Mouse (Mus musculus) midbrain, postnatal 0 days (tissue): ENCODE measurements around the gene Klf7. TPM values are rescaled to one million over a fixed set of nuclear protein-coding genes. Genes with fewer than 3 reads are reported as not detected.

ENCODE experiments used
- ATAC-seq: fragments of 200-750 bp; cut with Nextera tagmentation; 2 replicates; pipeline ENCODE4 v1.8.0; 2017; ENCODE audit warnings: moderate number of reproducible peaks, mild to moderate bottlenecking, moderate TSS enrichment, moderate library complexity; ENCODE audit not compliant: low FRiP score
- DNase-seq: peaks from one replicate; pipeline ENCODE4 v3.0.0-alpha.2; 2015; ENCODE audit warnings: low spot score
- H3K27ac ChIP-seq: fragments of 300-500 bp; sonication (generic); 2 replicates; pipeline ENCODE4 v1.5.1; 2014; ENCODE audit warnings: low read depth, mild to moderate bottlenecking, low read length, mixed read lengths
- H3K27me3 ChIP-seq: fragments of 300-500 bp; sonication (generic); 2 replicates; pipeline ENCODE4 v1.6.1; 2014; ENCODE audit warnings: low read length, control low read depth, mixed read lengths; ENCODE audit not compliant: insufficient read depth
- H3K36me3 ChIP-seq: fragments of 300-500 bp; sonication (generic); 2 replicates; pipeline ENCODE4 v1.6.1; 2014; ENCODE audit warnings: low read length, control low read depth, mixed read lengths; ENCODE audit not compliant: insufficient read depth
- H3K4me1 ChIP-seq: fragments of 300-500 bp; sonication (generic); 2 replicates; pipeline ENCODE4 v1.6.1; 2014; ENCODE audit warnings: mild to moderate bottlenecking, control low read depth, antibody characterized with exemption, low read length, mixed read lengths; ENCODE audit not compliant: insufficient read depth
- H3K4me2 ChIP-seq: fragments of 300-500 bp; sonication (generic); 2 replicates; pipeline ENCODE4 v1.6.1; 2014; ENCODE audit warnings: low read depth, mild to moderate bottlenecking, low read length, mixed read lengths; ENCODE audit not compliant: poor library complexity, severe bottlenecking
- H3K4me3 ChIP-seq: fragments of 300-500 bp; sonication (generic); 2 replicates; pipeline ENCODE4 v1.5.1; 2014; ENCODE audit warnings: low read depth, mild to moderate bottlenecking, low read length, moderate library complexity
- H3K9ac ChIP-seq: fragments of 300-500 bp; sonication (generic); replicated peaks from 2 replicates; pipeline ENCODE4 v1.6.1; 2014; ENCODE audit warnings: mild to moderate bottlenecking, low read length, moderate library complexity, mixed read lengths; ENCODE audit not compliant: poor library complexity, severe bottlenecking
- H3K9me3 ChIP-seq: fragments of 300-500 bp; sonication (generic); 2 replicates; pipeline ENCODE4 v1.6.1; 2016; ENCODE audit warnings: low read length, control low read depth
- CTCF ChIP-seq: IDR thresholded peaks from 2 replicates; pipeline ENCODE4 v1.5.1; 2016; ENCODE audit warnings: antibody characterized with exemption, mild to moderate bottlenecking
- WGBS: fragments of 180-500 bp; shearing (Covaris S2); extraction: QIAGEN DNeasy Blood & Tissue Kit; methylation state at CpG from one replicate; pipeline ENCODE4 v1.1.7; 2014; 5-methylcytosine and 5-hydroxymethylcytosine counted together
- polyA plus RNA-seq: library from polyadenylated mRNA; unstranded; fragments of >200 nt; fragmentation: Nextera tagmentation; extraction: Ambion mirVana; gene quantifications from 2 replicates; pipeline ENCODE4 v1.2.1, GENCODE M21; 2015
- total RNA-seq: library from RNA; depleted of rRNA; stranded (reverse); fragments of >200 nt; gene quantifications from 2 replicates; pipeline ENCODE4 v1.2.3, GENCODE M21; 2014

The Klf7 gene
- total and polyA plus RNA-seq, 2 experiments from 2014 or later: 59.9 to 138 TPM

GRCm38 (mm10) chr1:64019127-64019635 lies 102.9 kb downstream of the Klf7 start:
- ATAC-seq: no peak
- no peak for TF ChIP-seq CTCF
- H3K9me3 ChIP-seq: no peaks in the 10 kb centered on the region
- H3K4me3 ChIP-seq: no peak overlapping the region
- H3K9ac ChIP-seq: no peak overlapping the region
- 0 out of 2 replicates have a peak overlapping the region, but pooled peaks have one; percentile 44 for H3K27ac ChIP-seq
- 66% methylated on average over 6 of the region's 6 CpGs for WGBS
- no peaks in the 10 kb centered on the region for H3K27me3 ChIP-seq
- H3K36me3 ChIP-seq: no peaks in the 10 kb centered on the region
- H3K4me1 ChIP-seq: peaks cover 5% of the 10 kb centered on the region; the same call in 1 of the 2 replicates
- no peak for DNase-seq
- no peak overlapping the region for H3K4me2 ChIP-seq

DNA sequence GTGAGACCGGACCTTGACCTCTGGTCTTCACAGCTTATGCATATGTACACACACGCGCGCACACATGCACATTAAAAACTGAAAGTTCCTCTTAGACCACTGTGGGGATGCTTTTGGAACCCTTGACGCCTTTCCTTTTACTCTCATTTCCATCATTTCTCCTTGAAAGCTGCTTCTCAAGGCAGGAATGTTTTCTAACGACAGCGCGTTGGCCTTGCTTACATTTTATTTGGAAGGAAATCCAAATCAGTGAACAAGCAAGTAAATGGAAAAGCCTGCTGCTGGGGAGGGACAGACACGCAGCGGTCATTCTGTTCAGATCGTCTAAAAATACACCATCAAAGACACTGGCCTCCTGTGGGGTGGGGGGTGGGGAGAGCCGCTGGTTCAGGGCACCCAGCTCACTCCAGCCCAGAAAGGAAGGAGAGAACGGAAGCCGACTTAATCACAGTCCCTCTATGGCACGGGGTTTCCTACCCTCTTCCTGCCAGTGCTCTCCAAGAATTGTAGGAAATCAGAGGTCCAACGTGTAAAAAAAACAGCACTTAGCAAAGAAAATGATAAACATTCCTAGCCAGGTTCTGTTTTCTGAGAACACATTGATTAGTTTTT lies 103.5 kb downstream of the Klf7 start:
- no peak for TF ChIP-seq CTCF
- 49% methylated on average over 16 of the region's 16 CpGs for WGBS
- H3K9me3 ChIP-seq: no peaks in the 10 kb centered on the region
- no peak for ATAC-seq
- H3K4me3 ChIP-seq: no peak overlapping the region
- H3K9ac ChIP-seq: no peak overlapping the region
- no peaks in the 10 kb centered on the region for H3K27me3 ChIP-seq
- H3K4me2 ChIP-seq: no peak overlapping the region
- peaks cover 5% of the 10 kb centered on the region; the same call in 1 of the 2 replicates for H3K4me1 ChIP-seq
- no peaks in the 10 kb centered on the region for H3K36me3 ChIP-seq
- H3K27ac ChIP-seq: peak overlapping the region; percentile 44; the same call in 1 of the 2 replicates
- no peak for DNase-seq

DNA sequence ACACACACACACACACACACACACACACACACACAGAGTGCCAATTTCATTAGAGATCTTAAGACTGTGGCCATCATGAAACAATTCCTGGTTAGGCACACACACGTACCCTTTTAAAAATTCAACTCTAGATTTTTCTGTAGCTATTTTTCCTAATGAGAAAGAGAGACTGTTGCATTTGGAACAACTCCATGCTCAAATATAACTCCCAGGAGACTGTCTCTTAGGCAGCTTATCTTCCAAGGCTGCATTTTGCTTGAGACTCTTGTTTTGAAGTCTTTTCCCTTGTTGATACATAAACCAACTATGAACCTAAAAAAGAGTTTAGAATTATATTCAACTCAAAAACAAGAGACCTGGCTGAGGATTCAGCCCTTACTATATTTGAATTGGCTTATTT lies 108.0 kb downstream of the Klf7 start:
- DNase-seq: no peak
- Histone ChIP-seq H3K9me3 (no peaks in the 10 kb centered on the region), H3K4me3 (no peak overlapping the region), H3K36me3 (no peaks in the 10 kb centered on the region), H3K4me2 (no peak overlapping the region), H3K27me3 (no peaks in the 10 kb centered on the region), H3K4me1 (0 out of 2 replicates have a peak, but pooled peaks cover 2% of the 10 kb centered on the region), H3K9ac (no peak overlapping the region), H3K27ac (no peak overlapping the region)
- 71% methylated on average over 1 of the region's 1 CpGs for WGBS
- TF ChIP-seq CTCF: no peak
- ATAC-seq: no peak

DNA sequence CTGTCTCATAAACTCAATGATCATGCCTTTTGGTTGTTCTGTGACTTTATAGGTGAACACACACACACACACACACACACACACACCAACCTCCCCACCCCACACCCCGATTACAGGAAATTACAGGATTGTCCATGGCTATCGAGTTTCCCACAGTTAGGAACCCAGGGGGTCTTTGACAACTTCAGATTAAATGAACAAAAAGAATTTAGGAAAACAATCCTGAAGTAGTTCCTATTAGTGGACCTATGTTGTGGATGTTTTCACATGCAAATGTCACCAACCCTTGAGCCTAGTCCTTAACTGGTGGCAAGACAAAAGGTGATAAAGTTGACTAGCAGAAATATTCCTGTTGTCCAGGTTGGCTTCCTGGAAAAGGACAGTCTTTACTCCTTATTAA lies 113.1 kb downstream of the Klf7 start:
- Histone ChIP-seq H3K9ac (no peak overlapping the region), H3K36me3 (no peaks in the 10 kb centered on the region), H3K27me3 (no peaks in the 10 kb centered on the region), H3K4me3 (no peak overlapping the region), H3K4me2 (no peak overlapping the region), H3K27ac (no peak overlapping the region), H3K9me3 (no peaks in the 10 kb centered on the region), H3K4me1 (no peaks in the 10 kb centered on the region)
- ATAC-seq (no peak), DNase-seq (no peak)
- WGBS: 20% methylated on average over 2 of the region's 2 CpGs
- TF ChIP-seq CTCF: no peak

DNA sequence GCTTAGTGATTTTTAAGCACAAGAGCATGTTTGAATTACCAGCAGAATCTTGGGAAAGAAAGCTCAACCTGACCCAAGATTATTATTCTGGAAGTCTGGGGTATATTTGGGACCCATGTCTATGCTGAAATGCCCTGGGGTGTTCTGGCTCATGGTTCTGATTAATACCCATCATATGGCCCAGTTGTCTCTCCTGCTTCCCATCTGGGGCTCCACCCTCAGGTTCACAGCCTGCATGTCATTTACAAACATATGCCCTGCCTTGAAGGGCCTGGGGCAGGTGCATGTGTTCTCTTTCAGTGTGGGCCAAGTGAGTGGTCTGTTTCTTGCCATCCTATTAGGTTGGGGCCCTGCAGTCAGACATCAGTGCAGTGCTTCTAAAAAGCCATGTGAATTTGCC lies 114.1 kb downstream of the Klf7 start:
- Histone ChIP-seq H3K4me3 (no peak overlapping the region), H3K4me2 (no peak overlapping the region), H3K27ac (no peak overlapping the region), H3K27me3 (no peaks in the 10 kb centered on the region), H3K36me3 (no peaks in the 10 kb centered on the region), H3K9me3 (no peaks in the 10 kb centered on the region), H3K9ac (no peak overlapping the region), H3K4me1 (0 out of 2 replicates have a peak, but pooled peaks cover 3% of the 10 kb centered on the region)
- ATAC-seq (no peak), DNase-seq (no peak)
- TF ChIP-seq CTCF: no peak

GRCm38 (mm10) chr1:64005194-64005593 lies 116.9 kb downstream of the Klf7 start:
- WGBS: 94% methylated on average over 2 of the region's 2 CpGs
- no peak overlapping the region for H3K27ac ChIP-seq
- no peaks in the 10 kb centered on the region for H3K9me3 ChIP-seq
- DNase-seq: no peak
- no peak for TF ChIP-seq CTCF
- 0 out of 2 replicates have a peak, but pooled peaks cover 3% of the 10 kb centered on the region for H3K4me1 ChIP-seq
- no peak overlapping the region for H3K9ac ChIP-seq
- ATAC-seq: no peak
- H3K27me3 ChIP-seq: no peaks in the 10 kb centered on the region
- H3K36me3 ChIP-seq: no peaks in the 10 kb centered on the region
- H3K4me2 ChIP-seq: no peak overlapping the region
- H3K4me3 ChIP-seq: no peak overlapping the region
